Mouse (Mus musculus): ENCODE data around the gene Taf12. TPM values are rescaled to one million over a fixed set of nuclear protein-coding genes. Genes with fewer than 3 reads are reported as not detected.
"Not testable (repeated sequence)": the region's sequence is repeated elsewhere in the genome, so short reads cannot be mapped to it uniquely, and the experiment has no call there.

Gene Taf12
- polyA plus RNA-seq, 1 experiment, result 16.7 TPM

DNA sequence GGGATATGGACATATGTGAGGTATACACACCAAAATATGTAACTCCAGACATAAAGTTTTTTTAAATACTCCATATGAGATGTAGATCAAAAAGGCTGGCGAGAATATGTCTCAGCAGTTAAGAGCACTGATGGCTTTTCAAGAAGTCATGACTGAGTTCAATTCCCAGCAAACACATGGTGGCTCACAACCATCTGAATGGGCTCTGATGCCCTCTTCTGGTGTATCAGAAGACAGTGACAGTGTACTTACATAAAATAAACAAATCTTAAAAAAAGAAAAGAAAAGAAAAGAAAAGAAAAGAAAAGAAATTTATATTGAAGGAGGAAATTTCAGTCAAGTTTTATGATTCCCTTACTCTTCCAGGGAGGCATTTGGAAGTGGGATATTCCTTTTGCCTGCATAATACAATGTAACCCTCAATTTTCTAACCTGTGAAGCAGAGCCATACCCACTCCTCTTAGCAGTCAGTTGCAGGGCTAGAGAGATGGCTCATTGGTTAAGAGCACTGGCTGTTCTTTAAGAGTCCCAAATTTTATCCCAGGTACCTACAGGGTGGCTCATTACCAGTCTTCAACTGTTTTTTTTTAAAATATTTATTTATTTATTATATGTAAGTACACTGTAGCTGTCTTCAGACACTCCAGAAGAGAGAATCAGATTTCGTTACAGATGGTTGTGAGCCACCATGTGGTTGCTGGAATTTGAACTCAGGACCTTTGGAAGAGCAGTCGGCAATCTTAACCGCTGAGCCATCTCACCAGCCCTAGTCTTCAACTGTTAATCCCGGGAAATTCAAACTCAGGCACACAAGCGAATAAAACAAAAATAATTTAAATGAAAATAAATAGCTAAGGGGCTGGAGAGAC, 5.1 kb upstream of the Taf12 start:
- no peak for DNase-seq (ENCODE audit: extremely low spot score in 1 of 2, low spot score in 1 of 2)

DNA sequence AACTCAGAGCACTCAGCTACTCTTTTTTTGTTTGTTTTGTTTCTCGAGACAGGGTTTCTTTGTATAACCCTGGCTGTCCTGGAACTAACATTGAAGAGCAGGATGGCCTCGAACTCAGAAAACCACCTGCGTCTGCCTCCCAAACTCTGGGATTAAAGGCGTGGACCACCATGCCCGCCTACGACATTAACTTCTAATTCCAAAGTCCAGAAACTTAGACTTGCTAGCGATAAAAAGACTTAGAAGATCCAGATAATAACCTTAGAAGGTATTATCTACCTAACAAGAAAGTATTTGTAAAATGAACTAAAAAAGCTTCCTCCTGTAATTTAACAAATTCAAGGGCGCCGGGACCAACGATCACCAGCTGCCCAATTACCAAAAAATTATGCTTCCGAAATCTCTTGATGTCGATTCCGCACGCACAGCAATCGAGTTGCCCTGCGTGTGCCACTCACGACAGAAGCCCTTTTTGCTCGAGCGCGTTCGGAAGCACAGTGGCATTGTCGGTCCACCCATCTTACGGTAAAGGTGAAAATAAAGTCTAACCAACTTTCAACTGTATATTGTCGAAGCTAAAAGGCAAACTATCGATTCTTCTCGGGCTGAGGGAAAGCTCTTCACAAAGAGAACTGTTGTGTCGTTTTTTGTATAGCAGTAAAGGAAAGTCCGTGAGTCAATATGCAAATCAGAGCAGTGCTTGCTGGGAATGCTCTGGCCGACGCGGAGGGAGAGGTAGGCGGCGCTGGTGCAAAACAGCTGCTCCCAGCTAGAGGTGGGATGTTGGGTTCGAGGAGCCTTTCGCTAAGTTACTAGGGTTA, 4.2 kb upstream of the Taf12 start:
- DNase-seq (ENCODE audit: extremely low spot score in 1 of 2, low spot score in 1 of 2), result peak; percentile 79 to 89

DNA sequence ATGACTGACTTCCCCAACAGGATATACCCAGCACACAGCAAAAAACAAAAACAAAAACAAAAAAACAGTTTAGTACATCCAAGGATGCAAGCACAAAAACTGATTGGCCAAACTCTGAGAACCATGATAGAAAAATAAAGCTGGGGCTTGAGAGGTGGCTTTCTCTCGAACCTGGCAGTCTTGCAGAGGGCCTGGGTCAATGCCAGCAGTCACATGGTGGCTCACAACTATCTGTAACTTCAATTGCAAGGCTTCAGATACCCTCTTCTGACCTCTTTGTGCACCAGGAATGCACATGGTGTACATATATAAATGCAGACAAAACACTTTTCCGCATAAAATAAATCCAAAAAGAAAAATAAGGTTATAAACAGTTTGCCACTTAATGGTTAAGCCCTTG, 1.0 kb upstream of the Taf12 start:
- DNase-seq (ENCODE audit: extremely low spot score in 1 of 2, low spot score in 1 of 2), result no peak

DNA sequence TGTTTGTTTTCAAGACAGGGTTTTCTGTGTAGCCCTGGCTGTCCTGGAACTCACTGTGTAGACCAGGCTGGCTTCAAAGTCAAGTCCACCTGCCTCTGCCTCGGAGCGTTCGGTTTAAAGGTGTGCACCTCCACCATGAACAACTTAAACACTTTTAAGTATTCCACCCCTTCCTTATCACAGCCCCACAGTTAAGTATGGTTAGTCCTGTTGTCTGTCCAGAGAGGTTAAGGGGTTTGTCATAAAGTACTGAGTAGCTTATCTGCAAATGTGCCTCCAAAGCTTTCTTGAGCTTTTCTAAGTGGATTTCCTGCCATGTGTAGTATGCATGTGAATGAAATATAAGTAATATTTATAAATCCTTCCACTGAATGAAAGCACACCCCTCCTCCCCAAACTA, 1.8 kb downstream of the Taf12 start:
- DNase-seq (ENCODE audit: extremely low spot score in 1 of 2, low spot score in 1 of 2), result no peak

DNA sequence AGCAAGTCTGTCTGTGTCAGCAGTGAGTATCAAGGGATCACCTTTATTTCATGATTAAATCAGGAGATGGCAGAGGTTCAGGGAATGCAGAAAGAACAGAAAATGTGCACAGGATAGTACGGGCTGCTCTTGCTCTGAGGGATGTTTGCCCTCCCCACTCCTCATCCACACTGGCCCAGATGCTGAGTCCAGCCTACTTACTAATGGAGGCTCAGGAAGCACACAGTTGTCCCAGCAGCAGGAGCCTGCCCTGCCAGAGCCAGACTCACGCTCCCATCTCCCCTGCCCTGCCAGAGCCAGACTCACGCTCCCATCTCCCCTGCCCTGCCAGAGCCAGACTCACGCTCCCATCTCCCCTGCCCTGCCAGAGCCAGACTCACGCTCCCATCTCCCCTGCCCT, 14.7 kb downstream of the Taf12 start:
- DNase-seq (ENCODE audit: extremely low spot score in 1 of 2, low spot score in 1 of 2), result not testable (repeated sequence)

- no peak for DNase-seq (ENCODE audit: extremely low spot score in 1 of 2, low spot score in 1 of 2)
These were observed 16.9 kb downstream of the Taf12 start for GRCm38 (mm10) chr4:132291056-132291455.

DNA sequence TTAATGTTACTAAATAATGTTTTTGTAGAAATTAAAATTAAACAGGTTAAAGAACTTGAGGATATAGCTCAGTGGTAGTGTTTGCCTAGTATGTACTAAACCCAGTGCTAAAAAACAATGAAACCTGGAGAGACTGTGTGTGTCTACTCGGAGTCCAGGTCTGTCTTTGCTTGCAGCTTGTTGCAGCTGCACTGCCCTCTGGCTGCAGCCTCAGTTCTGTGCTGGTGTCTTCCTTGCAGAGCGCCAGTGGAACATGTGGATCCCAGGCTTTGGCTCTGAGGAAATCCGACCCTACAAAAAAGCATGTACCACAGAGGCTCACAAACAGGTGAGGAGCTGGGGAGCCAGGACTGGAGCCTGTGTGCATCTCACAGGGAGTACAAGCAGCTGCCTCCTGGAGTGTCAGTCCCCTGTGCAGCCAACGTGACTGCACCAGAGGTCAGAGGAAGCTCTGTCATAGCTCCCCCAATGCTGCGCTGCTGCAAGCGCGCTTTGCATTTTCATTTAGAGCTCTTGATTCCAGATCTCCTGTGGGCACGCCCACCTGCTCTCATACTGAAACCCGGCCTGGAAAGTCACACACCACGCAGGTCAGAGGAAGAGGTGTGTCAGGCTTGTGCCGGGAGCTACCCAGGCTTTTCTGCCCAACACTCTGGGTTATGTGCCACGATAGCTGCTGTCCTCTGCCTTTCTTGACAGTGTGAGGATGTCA, 17.6 kb downstream of the Taf12 start:
- no peak for DNase-seq (ENCODE audit: extremely low spot score in 1 of 2, low spot score in 1 of 2)

DNA sequence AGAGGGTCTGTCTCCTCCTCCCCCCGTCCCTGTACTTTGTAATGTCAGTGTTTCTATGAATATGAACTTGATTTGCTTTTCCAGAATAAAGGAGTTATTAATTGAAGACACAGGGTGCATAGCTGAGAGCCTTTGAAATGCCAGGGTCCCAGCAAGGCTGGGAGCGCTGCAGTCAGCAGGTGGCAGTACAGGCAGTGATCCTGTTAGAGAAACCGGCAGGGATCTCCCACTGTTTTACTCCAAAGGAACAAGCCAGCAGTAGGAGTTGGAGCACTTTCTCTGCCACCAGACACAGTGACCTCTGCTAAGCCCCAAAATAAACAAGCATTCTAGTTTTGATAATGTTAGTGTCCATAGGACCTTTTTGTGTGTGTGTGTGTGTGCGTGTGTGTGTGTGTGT, 18.8 kb downstream of the Taf12 start:
- DNase-seq (ENCODE audit: extremely low spot score in 1 of 2, low spot score in 1 of 2), result peak in 1 of 2 experiments; percentile 57

DNA sequence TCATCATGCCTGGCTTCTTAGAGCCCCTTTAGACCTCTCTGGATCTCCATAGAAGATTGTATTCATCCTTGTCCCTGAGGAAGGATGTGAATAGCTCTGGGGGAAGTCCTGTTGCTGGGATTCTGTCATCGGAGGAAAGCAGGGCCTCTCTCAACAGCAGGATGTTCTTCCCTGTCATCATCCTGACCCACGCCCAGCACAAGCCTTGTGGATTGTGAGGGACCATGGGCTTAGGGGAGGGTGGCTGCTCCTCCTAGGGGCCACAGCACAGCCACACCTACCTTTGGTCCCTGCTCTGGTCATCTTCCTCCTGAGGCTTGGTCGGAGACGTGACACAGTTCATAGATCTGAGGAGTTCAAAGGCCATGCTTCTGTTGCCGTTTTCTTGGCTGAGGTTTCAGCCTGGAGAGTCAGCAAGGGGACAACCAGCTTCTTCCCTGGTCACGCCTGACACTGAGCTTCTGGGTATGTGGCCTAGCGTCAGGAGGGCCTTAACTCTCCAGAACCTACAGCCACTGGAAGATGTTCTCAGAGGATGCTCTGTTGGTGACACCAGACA, 19.6 kb downstream of the Taf12 start:
- DNase-seq (ENCODE audit: extremely low spot score in 1 of 2, low spot score in 1 of 2), result no peak

GRCm38 (mm10) chr4:132295696-132296390, 21.7 kb downstream of the Taf12 start:
- no peak for DNase-seq (ENCODE audit: extremely low spot score in 1 of 2, low spot score in 1 of 2)

DNA sequence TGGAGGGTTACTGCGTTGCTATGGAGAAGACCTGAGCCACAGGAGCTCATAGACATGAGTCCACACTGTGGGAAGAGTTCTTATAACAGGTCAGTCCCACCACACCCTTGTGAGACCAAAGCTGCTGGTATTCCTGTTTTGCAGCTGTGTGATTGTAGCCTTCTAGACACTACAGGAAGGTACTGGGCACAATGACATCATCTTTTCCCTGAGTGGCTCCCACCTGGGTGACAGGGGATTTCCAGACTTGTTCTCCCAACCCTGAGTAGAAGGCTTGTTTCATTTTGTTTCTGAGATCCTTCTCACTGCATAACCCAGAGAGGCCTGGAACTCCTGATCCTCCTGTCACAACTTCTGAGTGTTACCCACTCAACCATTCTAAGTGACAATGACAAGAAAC, 25.7 kb downstream of the Taf12 start:
- no peak for DNase-seq (ENCODE audit: extremely low spot score in 1 of 2, low spot score in 1 of 2)

GRCm38 (mm10) chr4:132301486-132301885, 27.3 kb downstream of the Taf12 start:
- no peak for DNase-seq (ENCODE audit: extremely low spot score in 1 of 2, low spot score in 1 of 2)

DNA sequence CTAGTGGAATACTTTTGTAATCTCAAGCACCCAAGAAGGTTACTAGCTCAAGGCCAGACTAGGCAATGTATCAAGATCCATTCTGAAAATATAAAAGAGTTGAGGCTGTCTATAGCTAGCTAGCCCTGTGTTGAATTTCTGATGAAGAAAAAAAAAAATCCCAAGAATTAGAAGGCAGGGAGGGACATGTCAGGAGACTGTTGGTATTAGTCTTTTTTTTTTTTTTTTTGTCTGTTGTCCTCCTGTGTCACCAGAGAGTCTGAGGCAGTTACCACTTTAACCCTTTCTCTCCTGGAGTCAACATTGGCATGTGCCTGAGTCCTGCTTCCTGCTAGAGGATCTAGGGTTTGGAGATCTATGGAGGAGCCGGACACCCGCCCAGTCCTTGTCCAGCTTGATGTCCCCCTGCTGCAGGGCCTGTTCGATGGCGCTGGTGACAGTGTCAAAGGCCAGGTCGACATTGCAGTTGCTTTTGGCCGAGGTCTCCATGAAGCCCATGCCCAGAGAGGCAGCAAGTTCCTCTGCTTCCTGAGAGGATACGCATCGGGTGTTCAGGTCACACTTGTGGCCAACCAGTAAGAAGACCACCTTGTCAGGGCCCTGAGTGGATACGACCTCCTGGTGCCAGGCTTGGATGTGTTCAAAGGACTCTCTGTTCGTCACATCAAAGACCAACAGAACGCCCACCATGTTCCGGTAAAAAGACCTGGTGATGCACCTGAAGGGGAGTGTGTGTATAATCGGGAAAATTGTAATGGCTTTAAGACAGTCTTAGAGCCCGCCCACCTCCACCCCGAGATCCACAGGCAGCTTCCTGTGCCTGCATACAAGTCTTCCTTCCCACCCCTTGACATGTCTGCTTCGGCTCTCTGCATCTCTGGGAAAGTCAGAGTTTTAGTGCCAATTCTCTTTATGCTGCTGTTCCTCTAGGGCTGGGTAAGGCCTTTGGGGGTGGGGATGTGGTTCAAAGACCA, 28.1 kb downstream of the Taf12 start:
- DNase-seq (ENCODE audit: extremely low spot score in 1 of 2, low spot score in 1 of 2), result peak in 1 of 2 experiments; percentile 17

DNA sequence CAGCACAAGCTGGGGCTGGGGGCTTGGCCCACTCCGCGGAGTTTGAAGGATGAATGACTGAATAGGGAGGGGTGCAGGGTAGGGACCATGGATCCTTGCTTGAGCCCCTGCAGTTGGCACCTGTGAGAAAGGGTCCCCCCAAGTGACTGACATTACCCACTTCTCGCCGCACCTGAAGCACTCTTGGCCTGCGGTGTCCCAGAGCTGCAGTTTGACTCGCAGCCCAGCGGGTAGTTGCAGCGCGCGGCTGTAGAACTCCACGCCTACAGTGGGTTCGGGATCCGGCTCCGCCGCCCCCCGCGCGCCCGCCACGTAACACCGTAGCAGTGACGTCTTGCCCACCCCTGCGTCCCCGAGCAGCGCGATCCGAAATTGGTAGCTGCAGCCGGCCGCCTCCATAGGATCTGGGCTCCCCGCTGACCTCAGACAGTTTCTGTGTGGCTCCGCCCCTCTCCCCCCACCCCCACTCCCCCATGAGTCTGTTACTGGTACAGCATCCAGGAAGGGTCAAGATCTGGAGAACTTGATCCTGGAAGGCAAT, 28.8 kb downstream of the Taf12 start, which contains the start of gene Rab42:
Gene Rab42 (minus strand): TSS at position 447 of the 541 bp plus-strand sequence.
- peak; percentile 33 to 77 for DNase-seq (ENCODE audit: extremely low spot score in 1 of 2, low spot score in 1 of 2)

GRCm38 (mm10) chr4:132303484-132303883, 29.3 kb downstream of the Taf12 start:
- DNase-seq (ENCODE audit: extremely low spot score in 1 of 2, low spot score in 1 of 2), result not testable (repeated sequence)

DNA sequence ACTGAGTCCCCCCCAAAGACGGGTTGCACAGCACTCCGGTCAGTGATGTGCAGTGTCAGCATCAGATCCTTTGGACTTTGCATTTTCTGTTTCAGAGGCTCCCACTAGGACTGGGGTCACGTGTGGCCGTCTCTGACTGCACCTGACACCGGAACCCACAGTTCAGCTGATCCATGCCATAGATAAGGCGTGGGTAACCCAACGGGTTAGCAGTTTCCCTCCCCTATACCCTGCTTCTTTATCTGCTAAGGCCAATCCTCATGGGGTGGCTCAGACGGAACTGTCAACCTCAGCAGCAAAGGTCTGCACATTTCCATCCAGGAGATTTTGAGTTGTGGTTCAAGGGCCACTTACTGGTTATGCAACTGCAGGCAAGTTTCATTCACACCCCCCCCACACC, 31.1 kb downstream of the Taf12 start:
- DNase-seq (ENCODE audit: extremely low spot score in 1 of 2, low spot score in 1 of 2), result no peak

DNA sequence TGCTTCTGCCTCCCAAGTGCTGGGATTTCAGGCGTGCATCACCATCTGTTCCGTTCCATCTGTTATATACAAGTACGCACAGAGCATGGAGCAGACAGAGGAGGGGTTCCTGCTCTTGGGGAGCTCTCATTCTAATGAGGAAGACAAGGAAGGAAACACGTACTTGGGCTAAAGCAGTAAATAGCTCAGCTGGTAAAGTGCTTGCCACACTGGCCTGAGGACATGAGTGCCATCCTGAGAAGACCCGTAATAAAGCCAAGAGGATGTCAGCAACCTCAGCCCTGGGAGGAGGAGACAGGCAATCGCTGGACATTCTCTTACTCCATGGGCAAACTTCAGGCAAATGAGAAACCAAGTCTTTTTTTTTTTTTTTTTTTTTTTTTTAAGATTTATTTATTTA, 31.8 kb downstream of the Taf12 start:
- DNase-seq (ENCODE audit: extremely low spot score in 1 of 2, low spot score in 1 of 2), result no peak

- peak; percentile 85 to 94 for DNase-seq (ENCODE audit: extremely low spot score in 1 of 2, low spot score in 1 of 2)
These were observed 34.4 kb downstream of the Taf12 start for GRCm38 (mm10) chr4:132308437-132309139.

Data from frontal cortex, adult 2 months (tissue).